Mouse (Mus musculus) erythroblast, embryonic 14.5 days (primary cell): Measurements from ENCODE around the gene Tbx5.

Experiments
- GATA1 ChIP-seq: IDR thresholded peaks from 2 replicates; pipeline ENCODE4 v1.6.1; 2012; ENCODE audit warnings: low read length, inconsistent platforms, mixed read lengths
- TAL1 ChIP-seq: IDR thresholded peaks from 3 replicates; pipeline ENCODE4 v1.6.1; 2012; ENCODE audit warnings: low read length, inconsistent platforms, mixed read lengths

GRCm38 (mm10) chr5:119839616-119840368, 7.3 kb downstream of the Tbx5 start:
- TF ChIP-seq GATA1 (no peak), TAL1 (no peak)
